Mouse (Mus musculus): ENCODE measurements around the gene Gnb2. TPM values are rescaled to one million over a fixed set of nuclear protein-coding genes. Genes with fewer than 3 reads are reported as not detected.

Gene Gnb2
- 100 to 1,000 TPM; 290 to 376 TPM for polyA plus RNA-seq (2017; shearing (Covaris generic))

GRCm38 (mm10) chr5:137533117-137533827 is at the start of gene Gnb2, which contains the start of gene Epo:
Gene Gnb2 (minus strand): TSS chr5:137533510.
Gene Epo (minus strand): TSS chr5:137533242.

GRCm38 (mm10) chr5:137569665-137570064 is 36.4 kb upstream of the Gnb2 start, which contains the start of gene Tfr2:
Gene Tfr2 (plus strand): TSS chr5:137569840.

GRCm38 (mm10) chr5:137553411-137553837 is 20.1 kb upstream of the Gnb2 start, which contains the start of gene Actl6b:
Gene Actl6b (plus strand): TSS chr5:137553517.

GRCm38 (mm10) chr5:137518436-137518835 is 14.9 kb downstream of the Gnb2 start, which contains the start of gene Gigyf1:
Gene Gigyf1 (plus strand): TSS chr5:137518548.

GRCm38 (mm10) chr5:137501709-137502666 is 31.3 kb downstream of the Gnb2 start, which contains the start of gene Pop7:
Gene Pop7 (minus strand): TSS chr5:137502518.

Other genes starting within 250 kb of the Gnb2 start
- gene Ache, start 246.0 kb downstream of the Gnb2 start, polyA plus RNA-seq (2017; shearing (Covaris generic)): under 1 TPM in 1 of 2 experiments, not detected in 1; 0.14 TPM
- gene Ufsp1, start 238.9 kb downstream of the Gnb2 start, polyA plus RNA-seq (2017; shearing (Covaris generic)): 1 to 10 TPM; 1.6 TPM
- 100 to 1,000 TPM in 1 of 2 experiments, 10 to 100 TPM in 1; 99.4 to 101 TPM for gene Srrt, start 225.8 kb downstream of the Gnb2 start, polyA plus RNA-seq (2017; shearing (Covaris generic))
- gene Trip6, start 219.1 kb downstream of the Gnb2 start, polyA plus RNA-seq (2017; shearing (Covaris generic)): 1 to 10 TPM; 2.5 to 4.4 TPM
- gene Slc12a9, start 199.9 kb downstream of the Gnb2 start, polyA plus RNA-seq (2017; shearing (Covaris generic)): 10 to 100 TPM; 17.8 to 22.2 TPM
- under 1 TPM in 1 of 2 experiments, not detected in 1; 0.11 TPM for gene Ephb4, start 183.4 kb downstream of the Gnb2 start, polyA plus RNA-seq (2017; shearing (Covaris generic))
- under 1 TPM; 0.06 to 0.33 TPM for gene Zan, start 56.4 kb downstream of the Gnb2 start, polyA plus RNA-seq (2017; shearing (Covaris generic))
- 10 to 100 TPM; 47.8 to 57.7 TPM for gene Pop7, start 31.0 kb downstream of the Gnb2 start, polyA plus RNA-seq (2017; shearing (Covaris generic))
- 10 to 100 TPM in 1 of 2 experiments, 1 to 10 TPM in 1; 8.3 to 15.9 TPM for gene Gigyf1, start 15.0 kb downstream of the Gnb2 start, polyA plus RNA-seq (2017; shearing (Covaris generic))
- gene Epo, start 268 bp downstream of the Gnb2 start, polyA plus RNA-seq (2017; shearing (Covaris generic)): not detected
- not detected for gene Actl6b, start 20.0 kb upstream of the Gnb2 start, polyA plus RNA-seq (2017; shearing (Covaris generic))
- gene Tfr2, start 36.3 kb upstream of the Gnb2 start, polyA plus RNA-seq (2017; shearing (Covaris generic)): 1 to 10 TPM in 1 of 2 experiments, not detected in 1; 1.2 TPM
- gene Mospd3, start 67.5 kb upstream of the Gnb2 start, polyA plus RNA-seq (2017; shearing (Covaris generic)): 100 to 1,000 TPM; 105 to 118 TPM
- under 1 TPM; 0.75 to 0.98 TPM for gene Pcolce, start 80.3 kb upstream of the Gnb2 start, polyA plus RNA-seq (2017; shearing (Covaris generic))
- under 1 TPM; 0.42 to 0.76 TPM for gene Fbxo24, start 95.5 kb upstream of the Gnb2 start, polyA plus RNA-seq (2017; shearing (Covaris generic))
- gene Lrch4, start 95.6 kb upstream of the Gnb2 start, polyA plus RNA-seq (2017; shearing (Covaris generic)): 100 to 1,000 TPM; 199 to 234 TPM
- 10 to 100 TPM; 51.3 to 58.0 TPM for gene Gm20605, start 95.7 kb upstream of the Gnb2 start, polyA plus RNA-seq (2017; shearing (Covaris generic))
- gene Sap25, start 107.8 kb upstream of the Gnb2 start, polyA plus RNA-seq (2017; shearing (Covaris generic)): 10 to 100 TPM; 87.4 to 94.1 TPM
- not detected for gene Irs3, start 112.2 kb upstream of the Gnb2 start, polyA plus RNA-seq (2017; shearing (Covaris generic))
- 10 to 100 TPM; 18.7 to 27.2 TPM for gene Agfg2, start 151.2 kb upstream of the Gnb2 start, polyA plus RNA-seq (2017; shearing (Covaris generic))
- gene Nyap1, start 208.1 kb upstream of the Gnb2 start, polyA plus RNA-seq (2017; shearing (Covaris generic)): under 1 TPM; 0.80 to 0.97 TPM
- 100 to 1,000 TPM; 347 to 409 TPM for gene Tsc22d4, start 212.2 kb upstream of the Gnb2 start, polyA plus RNA-seq (2017; shearing (Covaris generic))
- gene Ppp1r35, start 245.3 kb upstream of the Gnb2 start, polyA plus RNA-seq (2017; shearing (Covaris generic)): 100 to 1,000 TPM; 105 to 113 TPM

Measured in activated CD4-positive, CD25-positive, alpha-beta regulatory T cell (primary cell).